Mouse (Mus musculus) megakaryocyte, embryonic 14.5 days (primary cell): ENCODE results near the gene Zfp777.

Experiments used
- FLI1 ChIP-seq: IDR thresholded peaks from 2 replicates; pipeline ENCODE4 v1.6.1; 2012; ENCODE audit warnings: low read length, inconsistent platforms, mixed read lengths
- GATA1 ChIP-seq: IDR thresholded peaks from 3 replicates; pipeline ENCODE4 v1.6.1; 2012; ENCODE audit warnings: mixed read lengths, low read length, inconsistent platforms, borderline replicate concordance

DNA sequence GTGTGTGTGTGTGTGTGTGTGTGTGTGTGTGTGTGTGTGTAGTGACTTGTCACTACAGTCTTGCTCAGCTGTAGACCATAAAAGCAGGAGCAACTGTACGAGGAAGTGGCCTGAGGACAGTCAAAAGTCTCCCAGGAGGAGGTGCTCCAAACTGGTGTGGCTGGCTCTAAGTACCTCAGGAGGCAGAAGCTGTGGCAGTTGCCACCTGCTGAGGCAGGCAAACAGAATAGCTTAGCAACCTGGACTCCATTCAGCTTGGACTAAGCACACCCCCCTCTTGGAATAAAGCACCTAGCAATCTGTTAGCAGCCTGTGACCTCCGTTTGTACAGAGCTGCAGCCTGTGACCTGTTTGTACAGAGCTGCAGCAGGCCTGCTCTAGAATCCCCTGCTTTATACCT is 64.8 kb downstream of the Zfp777 start:
- TF ChIP-seq GATA1 (no peak), FLI1 (no peak)
